Mouse (Mus musculus): ENCODE results near the gene Tm9sf1. TPM values are rescaled to one million over a fixed set of nuclear protein-coding genes. Genes with fewer than 3 reads are reported as not detected.

The Tm9sf1 gene
- polyA plus RNA-seq, 1 experiment: 22.7 TPM

GRCm38 (mm10) chr14:55672741-55673060 lies 29.1 kb upstream of the Tm9sf1 start:
- H3K27me3 ChIP-seq (ENCODE audit: control insufficient read depth, insufficient read depth, low read length, poor library complexity, severe bottlenecking): no peaks in the 10 kb centered on the region
- peak overlapping the region; percentile 74 for H3K27ac ChIP-seq (ENCODE audit: insufficient read depth, low read length)
- H3K36me3 ChIP-seq (ENCODE audit: control insufficient read depth, insufficient read depth, low read length, poor library complexity, severe bottlenecking): peaks cover 37% of the 10 kb centered on the region
- TF ChIP-seq EP300 (IDR thresholded peaks at IDR 0.05; ENCODE audit: insufficient read depth, low read depth, low read length) (no peak), CTCF (IDR thresholded peaks at IDR 0.05; ENCODE audit: low read depth, low read length) (no peak), POLR2A (IDR thresholded peaks at IDR 0.05; ENCODE audit: insufficient read depth, low read length) (no peak)
- peak overlapping the region; percentile 68 for H3K9ac ChIP-seq (ENCODE audit: low read depth, poor library complexity, severe bottlenecking)
- no peaks in the 10 kb centered on the region for H3K9me3 ChIP-seq (replicated peaks; ENCODE audit: control insufficient read depth, insufficient read depth, low read length, poor library complexity, severe bottlenecking)
- H3K4me1 ChIP-seq (ENCODE audit: control insufficient read depth, insufficient read depth, low read length): no peaks in the 10 kb centered on the region
- H3K4me3 ChIP-seq (ENCODE audit: low read depth, low read length): peak overlapping the region; percentile 58; the same call in 1 of the 2 replicates

- Histone ChIP-seq H3K9me3 (replicated peaks; ENCODE audit: control insufficient read depth, insufficient read depth, low read length, poor library complexity, severe bottlenecking) (no peaks in the 10 kb centered on the region), H3K4me1 (ENCODE audit: control insufficient read depth, insufficient read depth, low read length) (no peaks in the 10 kb centered on the region), H3K36me3 (ENCODE audit: control insufficient read depth, insufficient read depth, low read length, poor library complexity, severe bottlenecking) (peaks cover 33% of the 10 kb centered on the region), H3K27ac (ENCODE audit: insufficient read depth, low read length) (peak within 1 kb of the TSS; percentile 74), H3K4me3 (ENCODE audit: low read depth, low read length) (peak within 1 kb of the TSS; percentile 89), H3K27me3 (ENCODE audit: control insufficient read depth, insufficient read depth, low read length, poor library complexity, severe bottlenecking) (no peaks in the 10 kb centered on the region), H3K9ac (ENCODE audit: low read depth, poor library complexity, severe bottlenecking) (peak within 1 kb of the TSS; percentile 68)
- TF ChIP-seq EP300 (IDR thresholded peaks at IDR 0.05; ENCODE audit: insufficient read depth, low read depth, low read length) (0 out of 2 replicates have a peak, but pooled peaks have one; percentile 30), POLR2A (IDR thresholded peaks at IDR 0.05; ENCODE audit: insufficient read depth, low read length) (peak; percentile 41), CTCF (IDR thresholded peaks at IDR 0.05; ENCODE audit: low read depth, low read length) (no peak)
Observed at GRCm38 (mm10) chr14:55671833-55672740, 28.5 kb upstream of the Tm9sf1 start, which contains the start of the genes Gmpr2 and Nedd8. Gmpr2 (plus strand) TSS chr14:55671941. Nedd8 (minus strand) TSS chr14:55672124.

GRCm38 (mm10) chr14:55671486-55671832 lies 27.9 kb upstream of the Tm9sf1 start:
- Histone ChIP-seq H3K4me1 (ENCODE audit: control insufficient read depth, insufficient read depth, low read length) (no peaks in the 10 kb centered on the region), H3K4me3 (ENCODE audit: low read depth, low read length) (peak overlapping the region; percentile 89), H3K27ac (ENCODE audit: insufficient read depth, low read length) (peak overlapping the region; percentile 31; the same call in 1 of the 2 replicates), H3K9ac (ENCODE audit: low read depth, poor library complexity, severe bottlenecking) (peak overlapping the region; percentile 55), H3K36me3 (ENCODE audit: control insufficient read depth, insufficient read depth, low read length, poor library complexity, severe bottlenecking) (peaks cover 31% of the 10 kb centered on the region), H3K9me3 (replicated peaks; ENCODE audit: control insufficient read depth, insufficient read depth, low read length, poor library complexity, severe bottlenecking) (no peaks in the 10 kb centered on the region), H3K27me3 (ENCODE audit: control insufficient read depth, insufficient read depth, low read length, poor library complexity, severe bottlenecking) (no peaks in the 10 kb centered on the region)
- TF ChIP-seq CTCF (IDR thresholded peaks at IDR 0.05; ENCODE audit: low read depth, low read length) (no peak), POLR2A (IDR thresholded peaks at IDR 0.05; ENCODE audit: insufficient read depth, low read length) (no peak), EP300 (IDR thresholded peaks at IDR 0.05; ENCODE audit: insufficient read depth, low read depth, low read length) (no peak)

DNA sequence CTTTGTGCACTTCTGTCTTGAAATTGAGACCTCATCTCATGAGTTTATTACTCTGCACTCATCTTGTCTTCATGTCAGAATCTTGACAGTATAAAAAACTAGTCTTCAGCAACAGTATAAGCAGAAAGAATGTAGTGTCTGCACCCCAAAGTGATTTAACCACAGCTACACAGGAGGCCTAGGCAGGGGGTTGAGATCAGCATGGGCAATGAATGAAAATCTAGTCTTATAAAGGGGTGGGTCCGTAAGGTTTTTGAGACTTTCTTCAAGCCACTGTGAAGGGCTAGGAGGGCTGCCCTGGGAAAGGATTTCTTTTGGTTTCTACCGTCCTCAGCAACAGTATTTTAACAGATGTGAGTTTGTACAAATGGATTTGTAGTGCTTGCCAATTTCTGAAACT lies 17.0 kb upstream of the Tm9sf1 start:
- Histone ChIP-seq H3K4me3 (ENCODE audit: low read depth, low read length) (no peak overlapping the region), H3K36me3 (ENCODE audit: control insufficient read depth, insufficient read depth, low read length, poor library complexity, severe bottlenecking) (peaks cover 22% of the 10 kb centered on the region), H3K9ac (ENCODE audit: low read depth, poor library complexity, severe bottlenecking) (no peak overlapping the region), H3K9me3 (replicated peaks; ENCODE audit: control insufficient read depth, insufficient read depth, low read length, poor library complexity, severe bottlenecking) (no peaks in the 10 kb centered on the region), H3K27ac (ENCODE audit: insufficient read depth, low read length) (no peak overlapping the region), H3K27me3 (ENCODE audit: control insufficient read depth, insufficient read depth, low read length, poor library complexity, severe bottlenecking) (no peaks in the 10 kb centered on the region), H3K4me1 (ENCODE audit: control insufficient read depth, insufficient read depth, low read length) (no peaks in the 10 kb centered on the region)
- TF ChIP-seq POLR2A (IDR thresholded peaks at IDR 0.05; ENCODE audit: insufficient read depth, low read length) (no peak), CTCF (IDR thresholded peaks at IDR 0.05; ENCODE audit: low read depth, low read length) (no peak), EP300 (IDR thresholded peaks at IDR 0.05; ENCODE audit: insufficient read depth, low read depth, low read length) (no peak)

DNA sequence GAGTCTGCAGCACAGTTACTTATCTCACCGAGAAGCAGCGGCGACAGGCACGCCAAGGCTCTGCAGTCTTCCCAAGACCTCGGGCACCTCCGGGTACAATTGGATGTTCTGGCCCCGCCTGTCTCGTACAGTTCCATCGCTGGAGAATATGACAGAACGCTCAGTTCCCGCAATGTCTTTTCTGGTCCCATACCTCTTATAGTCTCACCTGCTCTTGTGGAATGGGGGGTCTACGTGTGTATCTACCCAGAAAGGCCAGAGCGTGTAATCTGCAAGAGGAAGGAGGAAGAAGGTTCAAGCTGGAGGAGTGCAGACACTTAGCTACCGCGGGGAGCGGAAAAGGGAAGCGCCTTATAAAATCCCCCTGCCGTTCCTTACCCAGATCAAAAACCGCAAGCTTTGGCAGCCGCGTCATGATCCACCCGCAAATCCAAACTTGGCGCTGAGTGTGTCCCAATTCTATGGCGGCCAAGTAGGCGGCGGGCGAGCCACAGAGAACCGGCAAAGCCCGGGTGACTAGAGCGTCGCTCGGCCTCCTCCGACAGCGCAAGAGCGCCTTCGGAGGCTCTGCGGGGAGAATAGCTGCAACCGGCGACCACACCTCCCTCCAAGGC lies 16.5 kb upstream of the Tm9sf1 start, which contains the start of gene Mdp1:
Gene Mdp1, minus strand, starts transcription at position 549 of the 614 bp plus-strand sequence.
- peak within 1 kb of the TSS; percentile 99 for H3K4me3 ChIP-seq (ENCODE audit: low read depth, low read length)
- H3K27ac ChIP-seq (ENCODE audit: insufficient read depth, low read length): peak within 1 kb of the TSS; percentile 5; the same call in 1 of the 2 replicates
- no peaks in the 10 kb centered on the region for H3K4me1 ChIP-seq (ENCODE audit: control insufficient read depth, insufficient read depth, low read length)
- peak within 1 kb of the TSS; percentile 86 for H3K9ac ChIP-seq (ENCODE audit: low read depth, poor library complexity, severe bottlenecking)
- H3K27me3 ChIP-seq (ENCODE audit: control insufficient read depth, insufficient read depth, low read length, poor library complexity, severe bottlenecking): no peaks in the 10 kb centered on the region
- TF ChIP-seq POLR2A (IDR thresholded peaks at IDR 0.05; ENCODE audit: insufficient read depth, low read length): no peak
- TF ChIP-seq EP300 (IDR thresholded peaks at IDR 0.05; ENCODE audit: insufficient read depth, low read depth, low read length): no peak
- TF ChIP-seq CTCF (IDR thresholded peaks at IDR 0.05; ENCODE audit: low read depth, low read length): peak; percentile 51
- H3K9me3 ChIP-seq (replicated peaks; ENCODE audit: control insufficient read depth, insufficient read depth, low read length, poor library complexity, severe bottlenecking): no peaks in the 10 kb centered on the region
- peaks cover 22% of the 10 kb centered on the region for H3K36me3 ChIP-seq (ENCODE audit: control insufficient read depth, insufficient read depth, low read length, poor library complexity, severe bottlenecking)
